Mouse (Mus musculus): ENCODE data around the gene Rnf227. TPM values are rescaled to one million over a fixed set of nuclear protein-coding genes. Genes with fewer than 3 reads are reported as not detected.
A peak's percentile ranks its signal among the peaks of the same experiment; 100 is the strongest.
"Not testable (repeated sequence)": the region's sequence is repeated elsewhere in the genome, so short reads cannot be mapped to it uniquely, and the experiment has no call there.

Rnf227 gene
- total and polyA plus RNA-seq, 2 experiments from 2014 or later, result 127 to 241 TPM

DNA sequence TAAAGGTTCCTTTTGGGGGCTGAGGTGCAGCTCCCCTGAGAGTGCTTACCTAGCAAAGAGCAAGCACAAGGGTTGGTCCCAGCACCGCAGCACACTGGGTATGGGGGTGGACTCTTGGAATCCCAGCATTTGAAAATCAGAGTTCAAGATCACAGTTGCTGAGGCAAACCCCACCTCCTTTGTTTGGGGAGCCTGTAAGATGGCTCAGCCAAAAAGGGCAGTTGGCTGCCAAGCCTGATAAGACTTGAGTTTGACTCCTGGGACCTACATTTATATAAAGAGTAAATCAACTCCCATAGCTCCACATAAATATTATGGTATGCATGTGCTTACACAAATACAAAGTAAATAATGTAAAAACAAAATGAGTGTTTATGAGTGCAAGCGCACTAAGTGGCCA lies 34.2 kb upstream of the Rnf227 start:
- no peak for TF ChIP-seq CTCF (IDR thresholded peaks at IDR 0.05; ENCODE audit: low read depth)
- Histone ChIP-seq H3K9me3 (ENCODE audit: low read length) (no peaks in the 10 kb centered on the region), H3K4me3 (ENCODE audit: low read length) (no peak overlapping the region), H3K27ac (no peak overlapping the region), H3K4me2 (ENCODE audit: low read depth, low read length) (no peak overlapping the region), H3K27me3 (ENCODE audit: insufficient read depth, low read length) (no peaks in the 10 kb centered on the region), H3K36me3 (ENCODE audit: insufficient read depth, low read length) (peaks cover 43% of the 10 kb centered on the region), H3K9ac (replicated peaks; ENCODE audit: low read length) (no peak overlapping the region), H3K4me1 (ENCODE audit: insufficient read depth, low read length) (no peaks in the 10 kb centered on the region)
- WGBS, result 96% methylated on average over 2 of the region's 2 CpGs
- DNase-seq (ENCODE audit: low spot score), result no peak
- no peak for ATAC-seq

DNA sequence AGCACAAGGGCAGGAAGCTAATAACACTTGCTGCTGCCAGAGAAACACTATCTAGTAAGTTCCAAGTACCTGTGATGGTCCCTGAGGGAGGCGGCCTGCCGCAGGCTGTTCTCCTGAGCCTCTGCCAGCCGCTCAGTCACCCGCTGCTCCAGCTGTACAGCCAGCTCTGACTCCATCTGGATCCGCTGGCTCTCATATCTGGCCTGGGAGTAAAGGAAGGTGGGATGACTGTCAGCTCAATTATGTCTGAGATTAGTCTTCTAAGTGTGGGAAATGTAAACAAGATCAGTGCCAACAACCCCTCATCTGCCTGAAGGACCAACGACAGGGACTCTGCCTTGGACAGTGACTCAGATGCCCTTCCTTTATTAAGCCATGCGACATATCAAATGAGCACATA lies 29.0 kb upstream of the Rnf227 start:
- H3K27me3 ChIP-seq (ENCODE audit: insufficient read depth, low read length), result no peaks in the 10 kb centered on the region
- H3K27ac ChIP-seq, result no peak overlapping the region
- H3K36me3 ChIP-seq (ENCODE audit: insufficient read depth, low read length), result peaks cover 28% of the 10 kb centered on the region
- H3K4me2 ChIP-seq (ENCODE audit: low read depth, low read length), result no peak overlapping the region
- H3K9me3 ChIP-seq (ENCODE audit: low read length), result no peaks in the 10 kb centered on the region
- H3K4me3 ChIP-seq (ENCODE audit: low read length), result no peak overlapping the region
- H3K4me1 ChIP-seq (ENCODE audit: insufficient read depth, low read length), result no peaks in the 10 kb centered on the region
- ATAC-seq (peak; percentile 51; the same call in 1 of the 2 replicates), DNase-seq (ENCODE audit: low spot score) (peak; percentile 67)
- WGBS, result 56% methylated on average over 7 of the region's 7 CpGs
- no peak overlapping the region for H3K9ac ChIP-seq (replicated peaks; ENCODE audit: low read length)
- no peak for TF ChIP-seq CTCF (IDR thresholded peaks at IDR 0.05; ENCODE audit: low read depth)

DNA sequence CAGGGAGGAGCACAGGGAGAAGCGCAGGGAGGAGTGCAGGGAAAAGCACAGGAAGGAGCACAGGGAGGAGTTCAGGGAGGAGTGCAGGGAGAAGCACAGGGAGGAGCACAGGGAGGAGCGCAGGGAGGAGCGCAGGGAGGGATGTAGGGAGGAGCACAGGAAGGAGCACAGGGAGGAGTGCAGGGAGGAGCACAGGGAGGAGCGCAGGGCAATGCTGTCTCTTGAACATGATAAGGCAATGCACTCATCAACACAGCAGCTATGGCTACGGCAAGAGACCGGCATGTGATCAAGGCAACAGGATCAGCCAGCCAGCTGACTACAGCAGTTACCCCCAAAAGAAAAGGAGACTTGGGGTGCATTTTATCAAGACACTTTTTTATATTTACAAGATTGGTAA lies 23.9 kb upstream of the Rnf227 start:
- Histone ChIP-seq H3K4me2 (ENCODE audit: low read depth, low read length) (no peak overlapping the region), H3K9ac (replicated peaks; ENCODE audit: low read length) (no peak overlapping the region), H3K4me1 (ENCODE audit: insufficient read depth, low read length) (no peaks in the 10 kb centered on the region), H3K9me3 (ENCODE audit: low read length) (no peaks in the 10 kb centered on the region), H3K27me3 (ENCODE audit: insufficient read depth, low read length) (no peaks in the 10 kb centered on the region), H3K4me3 (ENCODE audit: low read length) (no peak overlapping the region), H3K27ac (no peak overlapping the region), H3K36me3 (ENCODE audit: insufficient read depth, low read length) (no peaks in the 10 kb centered on the region; the same call in 1 of the 2 replicates)
- 97% methylated on average over 6 of the region's 6 CpGs for WGBS
- no peak for TF ChIP-seq CTCF (IDR thresholded peaks at IDR 0.05; ENCODE audit: low read depth)
- DNase-seq (ENCODE audit: low spot score) (no peak), ATAC-seq (no peak)

DNA sequence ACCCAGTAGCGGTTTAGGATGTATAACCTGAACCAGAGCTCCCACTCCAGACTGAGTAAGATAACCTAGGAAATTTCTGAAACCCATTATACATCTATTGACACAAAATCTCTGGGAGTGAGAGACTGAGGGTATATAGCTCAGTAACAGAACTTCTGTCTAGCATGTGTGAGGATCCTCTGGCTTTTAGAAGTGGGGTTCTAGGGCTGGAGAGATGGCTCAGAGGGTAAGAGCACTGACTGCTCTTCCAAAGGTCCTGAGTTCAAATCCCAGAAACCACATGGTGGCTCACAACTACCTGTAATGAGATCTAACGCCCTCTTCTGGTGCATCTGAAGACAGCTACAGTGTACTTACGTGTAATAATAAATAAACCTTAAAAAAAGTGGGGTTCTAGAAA lies 22.3 kb upstream of the Rnf227 start:
- H3K4me3 ChIP-seq (ENCODE audit: low read length); H3K27ac ChIP-seq; H3K9ac ChIP-seq (replicated peaks; ENCODE audit: low read length); H3K36me3 ChIP-seq (ENCODE audit: insufficient read depth, low read length); H3K27me3 ChIP-seq (ENCODE audit: insufficient read depth, low read length); ATAC-seq; H3K9me3 ChIP-seq (ENCODE audit: low read length); DNase-seq (ENCODE audit: low spot score); H3K4me2 ChIP-seq (ENCODE audit: low read depth, low read length): not testable (repeated sequence)
- peaks cover 12% of the 10 kb centered on the region for H3K4me1 ChIP-seq (ENCODE audit: insufficient read depth, low read length)
- 90% methylated on average over 3 of the region's 3 CpGs for WGBS

DNA sequence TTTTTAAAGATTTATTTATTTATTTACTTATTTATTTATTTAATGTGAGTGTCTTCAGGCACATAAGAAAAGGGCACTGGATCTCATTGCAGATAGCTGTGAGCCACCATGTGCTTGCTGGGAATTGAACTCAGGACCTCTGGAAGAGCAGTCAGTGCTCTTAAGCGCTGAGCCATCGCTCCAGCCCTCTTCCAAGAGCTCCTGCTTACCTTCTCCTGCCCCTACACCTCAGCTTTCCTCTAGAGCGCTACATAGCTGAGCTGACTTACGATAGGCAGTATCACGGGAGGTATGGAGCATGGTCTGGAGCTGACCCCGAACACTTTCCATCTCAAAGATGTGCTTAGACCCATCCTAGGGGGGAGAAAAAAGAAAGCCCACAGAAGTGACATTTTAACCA lies 18.7 kb upstream of the Rnf227 start:
- no peaks in the 10 kb centered on the region; the same call in 1 of the 2 replicates for H3K36me3 ChIP-seq (ENCODE audit: insufficient read depth, low read length)
- DNase-seq (ENCODE audit: low spot score) (no peak), ATAC-seq (no peak)
- H3K9ac ChIP-seq (replicated peaks; ENCODE audit: low read length), result peak overlapping the region; percentile 0; the same call in 1 of the 2 replicates
- H3K4me3 ChIP-seq (ENCODE audit: low read length), result 0 out of 2 replicates have a peak overlapping the region, but pooled peaks have one; percentile 2
- H3K9me3 ChIP-seq (ENCODE audit: low read length), result no peaks in the 10 kb centered on the region
- H3K4me2 ChIP-seq (ENCODE audit: low read depth, low read length), result peak overlapping the region; percentile 98
- H3K27me3 ChIP-seq (ENCODE audit: insufficient read depth, low read length), result no peaks in the 10 kb centered on the region
- no peak for TF ChIP-seq CTCF (IDR thresholded peaks at IDR 0.05; ENCODE audit: low read depth)
- 80% methylated on average over 6 of the region's 6 CpGs for WGBS
- peaks cover 15% of the 10 kb centered on the region for H3K4me1 ChIP-seq (ENCODE audit: insufficient read depth, low read length)
- H3K27ac ChIP-seq, result 0 out of 2 replicates have a peak overlapping the region, but pooled peaks have one; percentile 26

DNA sequence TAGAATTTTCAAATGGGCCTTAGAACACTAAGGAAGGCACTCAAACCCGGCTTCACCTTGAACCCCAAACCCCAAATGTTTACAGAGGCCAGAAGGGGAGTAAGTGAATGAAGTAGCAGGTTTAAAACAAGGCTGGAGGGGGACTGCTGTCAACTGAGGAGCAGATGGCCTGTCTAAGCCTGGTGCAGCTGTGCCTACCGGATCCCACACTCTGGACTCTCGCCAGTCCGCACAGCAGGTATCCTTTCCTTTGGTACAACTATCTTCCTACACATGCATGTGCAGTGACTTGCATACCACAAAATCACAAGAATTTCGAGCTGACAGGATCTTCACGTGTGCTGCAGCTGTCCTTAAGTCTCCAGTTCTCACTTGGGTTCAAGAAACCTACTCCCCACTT lies 18.3 kb upstream of the Rnf227 start:
- H3K36me3 ChIP-seq (ENCODE audit: insufficient read depth, low read length), result no peaks in the 10 kb centered on the region; the same call in 1 of the 2 replicates
- H3K9me3 ChIP-seq (ENCODE audit: low read length), result no peaks in the 10 kb centered on the region
- peak overlapping the region; percentile 98 for H3K4me2 ChIP-seq (ENCODE audit: low read depth, low read length)
- ATAC-seq (no peak), DNase-seq (ENCODE audit: low spot score) (peak; percentile 67)
- H3K27me3 ChIP-seq (ENCODE audit: insufficient read depth, low read length), result no peaks in the 10 kb centered on the region
- TF ChIP-seq CTCF (IDR thresholded peaks at IDR 0.05; ENCODE audit: low read depth), result no peak
- H3K27ac ChIP-seq, result 0 out of 2 replicates have a peak overlapping the region, but pooled peaks have one; percentile 26
- H3K4me3 ChIP-seq (ENCODE audit: low read length), result 0 out of 2 replicates have a peak overlapping the region, but pooled peaks have one; percentile 2
- peaks cover 18% of the 10 kb centered on the region for H3K4me1 ChIP-seq (ENCODE audit: insufficient read depth, low read length)
- H3K9ac ChIP-seq (replicated peaks; ENCODE audit: low read length), result peak overlapping the region; percentile 0
- WGBS, result 40% methylated on average over 6 of the region's 6 CpGs

DNA sequence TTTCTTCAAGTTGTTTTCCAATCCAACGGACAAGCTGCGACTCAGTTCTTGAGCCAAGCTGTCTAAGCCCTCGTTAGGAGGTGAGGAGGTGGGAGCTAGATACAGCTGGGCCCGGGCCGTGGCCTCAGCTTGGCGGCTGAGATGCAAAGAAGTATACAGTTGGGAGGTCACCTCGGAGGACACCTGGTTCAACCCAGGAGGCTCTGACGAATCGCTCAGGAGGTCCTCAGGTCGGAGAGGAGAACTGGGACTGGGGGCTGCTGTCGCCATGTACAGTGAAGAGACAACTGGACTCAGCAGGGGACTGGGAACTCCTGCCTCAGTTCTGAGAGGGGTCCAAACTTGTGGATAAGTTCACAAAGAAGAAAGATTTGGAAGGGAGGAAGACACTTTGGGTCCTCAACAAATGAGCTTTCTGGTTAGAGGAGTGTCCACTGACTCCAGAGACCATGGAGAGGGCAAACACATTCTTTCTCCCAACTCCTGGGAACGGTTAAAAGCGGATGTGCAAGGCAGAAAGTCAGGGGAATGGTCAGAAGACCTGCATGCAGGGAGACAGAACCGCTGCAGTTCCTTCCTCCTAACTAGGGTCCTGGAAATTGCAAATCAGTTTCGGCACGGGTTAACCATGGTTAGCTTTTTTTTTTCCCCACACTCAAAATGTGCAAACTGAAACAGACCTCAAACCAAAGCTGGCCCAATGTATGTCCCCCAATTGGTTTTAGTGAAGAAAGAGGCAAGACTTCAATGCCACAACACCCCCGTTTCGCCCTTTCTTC lies 17.4 kb upstream of the Rnf227 start:
- Histone ChIP-seq H3K27ac (peak overlapping the region; percentile 91), H3K4me1 (ENCODE audit: insufficient read depth, low read length) (peaks cover 18% of the 10 kb centered on the region), H3K36me3 (ENCODE audit: insufficient read depth, low read length) (no peaks in the 10 kb centered on the region; the same call in 1 of the 2 replicates), H3K9ac (replicated peaks; ENCODE audit: low read length) (peak overlapping the region; percentile 80), H3K4me2 (ENCODE audit: low read depth, low read length) (peak overlapping the region; percentile 98), H3K9me3 (ENCODE audit: low read length) (no peaks in the 10 kb centered on the region), H3K4me3 (ENCODE audit: low read length) (peak overlapping the region; percentile 66), H3K27me3 (ENCODE audit: insufficient read depth, low read length) (no peaks in the 10 kb centered on the region)
- no peak for TF ChIP-seq CTCF (IDR thresholded peaks at IDR 0.05; ENCODE audit: low read depth)
- WGBS, result 16% methylated on average over 18 of the region's 18 CpGs
- ATAC-seq, result no peak
- DNase-seq (ENCODE audit: low spot score), result no peak

All from hindbrain, postnatal 0 days (tissue).